Mouse (Mus musculus) CH12.LX (cell line): ENCODE results near the gene Mmp19.

Source experiments
- CTCF ChIP-seq, 2 experiments: IDR thresholded peaks in 1 of 2; conservative IDR thresholded peaks in 1 of 2; 2 replicates each; pipeline ENCODE4 v1.5.1; 2011 to 2012; ENCODE audit warnings: low read depth in 2 of 2, low read length in 2 of 2, improper control_type of control experiment in 1 of 2, inconsistent platforms in 1 of 2, mild to moderate bottlenecking in 1 of 2, moderate library complexity in 1 of 2
- MAZ ChIP-seq: IDR thresholded peaks from 2 replicates; pipeline ENCODE4 v1.6.1; 2012; ENCODE audit warnings: low read depth, mild to moderate bottlenecking, inconsistent platforms, low read length, improper control_type of control experiment, moderate library complexity
- MEF2A ChIP-seq: IDR thresholded peaks from 2 replicates; pipeline ENCODE4 v1.6.1; 2014; ENCODE audit warnings: low read depth, mild to moderate bottlenecking, inconsistent platforms, low read length, improper control_type of control experiment, borderline replicate concordance
- POLR2A ChIP-seq: IDR thresholded peaks from 2 replicates; pipeline ENCODE4 v1.6.1; 2011; ENCODE audit warnings: low read depth, mild to moderate bottlenecking, improper control_type of control experiment, low read length
- RAD21 ChIP-seq: IDR thresholded peaks from 2 replicates; pipeline ENCODE4 v1.6.1; 2011; ENCODE audit warnings: low read depth, mild to moderate bottlenecking, low read length, improper control_type of control experiment, moderate library complexity
- TCF12 ChIP-seq: IDR thresholded peaks from 2 replicates; pipeline ENCODE4 v1.6.1; 2014; ENCODE audit warnings: low read depth, mild to moderate bottlenecking, inconsistent platforms, low read length, improper control_type of control experiment

GRCm38 (mm10) chr10:128794391-128794790 lies 3.7 kb downstream of the Mmp19 start:
- TF ChIP-seq CTCF (conservative IDR thresholded peaks at IDR 0.05 in 1 of 2, IDR thresholded peaks at IDR 0.05 in 1 of 2; ENCODE audit: low read depth in 2 of 2, low read length in 2 of 2) (no peak), TCF12 (no peak), MEF2A (no peak), MAZ (no peak), POLR2A (no peak), RAD21 (no peak)
